Mouse (Mus musculus) brain, embryonic 14.5 days (tissue): ENCODE results near the gene Hdac4.

Experiments used
- CTCF ChIP-seq: fragments of 200-500 bp; IDR thresholded peaks from 2 replicates; pipeline ENCODE4 v1.5.1; 2012; ENCODE audit warnings: inconsistent platforms, mild to moderate bottlenecking, moderate library complexity, borderline replicate concordance; ENCODE audit not compliant: insufficient read depth, insufficient read length; ENCODE audit errors: extremely low read depth
- POLR2A ChIP-seq: fragments of 200-500 bp; IDR thresholded peaks from 2 replicates; pipeline ENCODE4 v1.6.1; 2012; ENCODE audit warnings: mild to moderate bottlenecking, inconsistent platforms, borderline replicate concordance; ENCODE audit not compliant: poor library complexity, insufficient read depth, insufficient read length, severe bottlenecking; ENCODE audit errors: extremely low read depth

- TF ChIP-seq CTCF (no peak), POLR2A (peak; percentile 96)
These were observed 15.1 kb downstream of the Hdac4 start for GRCm38 (mm10) chr1:92180141-92181137.
